Mouse (Mus musculus): ENCODE results near the gene Tbc1d24. TPM values are rescaled to one million over a fixed set of nuclear protein-coding genes. Genes with fewer than 3 reads are reported as not detected.

Tbc1d24 gene
- polyA plus RNA-seq, 1 experiment from 2014 or later = 24.0 TPM

- peak within 1 kb of the TSS; percentile 64 for H3K9ac ChIP-seq (replicated peaks)
- H3K36me3 ChIP-seq = no peaks in the 10 kb centered on the region
- peak within 1 kb of the TSS; percentile 74 for H3K27ac ChIP-seq (replicated peaks)
- H3K4me2 ChIP-seq = peak within 1 kb of the TSS; percentile 99
- peaks cover 7% of the 10 kb centered on the region; the same call in 1 of the 2 replicates for H3K27me3 ChIP-seq (replicated peaks)
- ATAC-seq (ENCODE audit: low FRiP score) = peak; percentile 5; the same call in 1 of the 2 replicates
- H3K4me1 ChIP-seq = peaks cover 78% of the 10 kb centered on the region
- 1% methylated on average over 42 of the region's 43 CpGs for WGBS
- no peaks in the 10 kb centered on the region for H3K9me3 ChIP-seq (replicated peaks)
- peak within 1 kb of the TSS; percentile 81 for H3K4me3 ChIP-seq (replicated peaks)
These were observed 3.9 kb upstream of the Tbc1d24 start, which contains the start of gene Ntn3 for GRCm38 (mm10) chr17:24209043-24209915. TSS of gene Ntn3 (minus strand) at chr17:24209531.

DNA sequence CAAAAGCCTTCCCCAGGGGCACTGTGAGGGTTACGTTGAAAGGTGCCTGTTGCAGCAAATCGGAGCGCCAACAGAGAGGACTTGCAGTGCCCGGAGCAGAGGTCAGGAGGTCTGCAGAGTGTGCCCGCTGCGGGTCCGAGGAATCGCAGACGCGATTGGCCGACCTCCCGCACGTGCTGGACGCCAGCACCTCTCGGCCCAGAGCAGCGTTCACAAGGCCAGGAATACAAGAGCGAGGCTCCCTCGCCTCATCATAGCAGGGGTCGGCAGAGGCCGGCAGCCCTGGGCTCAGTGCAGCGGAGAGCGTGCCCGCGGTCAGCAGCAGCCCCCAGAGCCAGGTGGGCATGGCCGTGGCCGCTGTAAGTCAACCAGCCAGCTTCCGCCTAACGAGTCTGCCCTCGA, 3.3 kb upstream of the Tbc1d24 start:
- H3K27me3 ChIP-seq (replicated peaks) = peaks cover 7% of the 10 kb centered on the region; the same call in 1 of the 2 replicates
- peak overlapping the region; percentile 95 for H3K4me2 ChIP-seq
- H3K27ac ChIP-seq (replicated peaks) = peak overlapping the region; percentile 74
- H3K9me3 ChIP-seq (replicated peaks) = no peaks in the 10 kb centered on the region
- no peak for ATAC-seq (ENCODE audit: low FRiP score)
- H3K4me3 ChIP-seq (replicated peaks) = peak overlapping the region; percentile 81
- peaks cover 85% of the 10 kb centered on the region for H3K4me1 ChIP-seq
- H3K9ac ChIP-seq (replicated peaks) = peak overlapping the region; percentile 64
- 3% methylated on average over 29 of the region's 29 CpGs for WGBS
- no peaks in the 10 kb centered on the region for H3K36me3 ChIP-seq

GRCm38 (mm10) chr17:24207768-24208640, 2.6 kb upstream of the Tbc1d24 start:
- peak overlapping the region; percentile 64 for H3K9ac ChIP-seq (replicated peaks)
- H3K9me3 ChIP-seq (replicated peaks) = no peaks in the 10 kb centered on the region
- H3K4me2 ChIP-seq = peak overlapping the region; percentile 95
- H3K36me3 ChIP-seq = no peaks in the 10 kb centered on the region
- H3K4me1 ChIP-seq = peaks cover 91% of the 10 kb centered on the region
- H3K27me3 ChIP-seq (replicated peaks) = peaks cover 7% of the 10 kb centered on the region; the same call in 1 of the 2 replicates
- peak overlapping the region; percentile 74; the same call in 1 of the 2 replicates for H3K27ac ChIP-seq (replicated peaks)
- 53% methylated on average over 34 of the region's 34 CpGs for WGBS
- peak overlapping the region; percentile 81 for H3K4me3 ChIP-seq (replicated peaks)
- no peak for ATAC-seq (ENCODE audit: low FRiP score)

- peak overlapping the region; percentile 81 for H3K4me3 ChIP-seq (replicated peaks)
- WGBS = 4% methylated on average over 62 of the region's 62 CpGs
- H3K27me3 ChIP-seq (replicated peaks) = peaks cover 7% of the 10 kb centered on the region; the same call in 1 of the 2 replicates
- peak overlapping the region; percentile 80 for H3K9ac ChIP-seq (replicated peaks)
- peak overlapping the region; percentile 95 for H3K4me2 ChIP-seq
- peak overlapping the region; percentile 85 for H3K27ac ChIP-seq (replicated peaks)
- H3K4me1 ChIP-seq = peaks cover 95% of the 10 kb centered on the region
- ATAC-seq (ENCODE audit: low FRiP score) = peak; percentile 29
- H3K36me3 ChIP-seq = no peaks in the 10 kb centered on the region
- no peaks in the 10 kb centered on the region for H3K9me3 ChIP-seq (replicated peaks)
These were observed 1.3 kb upstream of the Tbc1d24 start for GRCm38 (mm10) chr17:24206451-24207351.

DNA sequence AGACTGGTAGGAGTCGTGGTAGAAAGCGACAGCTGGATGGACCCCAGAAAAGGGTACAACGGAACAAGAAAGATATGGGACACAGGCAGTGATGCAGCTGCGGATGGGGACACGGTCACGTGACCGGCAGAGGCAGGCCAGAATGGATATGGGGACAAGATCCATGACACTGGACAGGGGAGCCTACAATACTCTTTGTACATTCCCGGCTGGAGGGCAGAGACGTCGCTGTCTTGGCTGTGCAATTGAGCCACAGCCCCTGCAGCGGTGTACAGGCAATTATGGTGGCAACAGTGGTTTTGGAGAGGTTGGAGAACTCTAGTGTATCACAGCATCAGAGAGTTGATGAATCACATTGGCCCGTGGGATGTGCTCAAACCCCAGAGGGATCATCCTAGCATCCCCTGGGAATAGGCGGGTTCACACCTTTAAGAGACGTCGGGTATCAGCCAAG, 573 bp upstream of the Tbc1d24 start:
- Histone ChIP-seq H3K36me3 (no peaks in the 10 kb centered on the region), H3K9me3 (replicated peaks) (no peaks in the 10 kb centered on the region), H3K27ac (replicated peaks) (peak overlapping the region; percentile 85), H3K4me2 (peak overlapping the region; percentile 95), H3K4me1 (peaks cover 94% of the 10 kb centered on the region), H3K27me3 (replicated peaks) (peaks cover 7% of the 10 kb centered on the region; the same call in 1 of the 2 replicates), H3K9ac (replicated peaks) (peak overlapping the region; percentile 80), H3K4me3 (replicated peaks) (peak overlapping the region; percentile 81)
- peak; percentile 11; the same call in 1 of the 2 replicates for ATAC-seq (ENCODE audit: low FRiP score)
- WGBS = 4% methylated on average over 15 of the region's 15 CpGs

DNA sequence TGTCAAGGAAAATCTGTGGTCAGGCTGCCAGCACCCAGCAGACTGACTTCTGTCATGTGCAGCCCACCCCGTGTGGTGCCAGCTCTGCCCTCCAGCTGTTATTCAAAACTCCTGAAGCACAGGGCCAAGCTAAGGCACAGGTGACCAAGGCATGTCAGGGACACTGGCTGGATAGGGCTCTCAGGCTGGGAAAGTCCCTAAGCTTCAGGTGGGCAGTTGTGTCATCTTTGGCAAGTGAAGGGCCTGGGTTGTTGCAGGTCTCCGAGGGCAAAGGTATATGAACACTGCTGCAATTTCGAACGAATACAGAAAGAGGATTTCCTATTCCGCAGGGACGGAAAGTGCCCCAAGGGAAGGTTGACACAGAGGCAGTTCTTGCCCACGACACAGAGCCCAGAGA, 516 bp downstream of the Tbc1d24 start:
- H3K4me3 ChIP-seq (replicated peaks) = peak overlapping the region; percentile 81
- H3K9me3 ChIP-seq (replicated peaks) = no peaks in the 10 kb centered on the region
- no peaks in the 10 kb centered on the region for H3K27me3 ChIP-seq (replicated peaks)
- H3K4me1 ChIP-seq = peaks cover 92% of the 10 kb centered on the region
- 14% methylated on average over 7 of the region's 7 CpGs for WGBS
- H3K27ac ChIP-seq (replicated peaks) = peak overlapping the region; percentile 85
- no peaks in the 10 kb centered on the region for H3K36me3 ChIP-seq
- peak overlapping the region; percentile 80 for H3K9ac ChIP-seq (replicated peaks)
- ATAC-seq (ENCODE audit: low FRiP score) = no peak; the same call in 1 of the 2 replicates
- H3K4me2 ChIP-seq = peak overlapping the region; percentile 95

- H3K4me3 ChIP-seq (replicated peaks) = peak overlapping the region; percentile 81
- no peaks in the 10 kb centered on the region for H3K36me3 ChIP-seq
- H3K27me3 ChIP-seq (replicated peaks) = no peaks in the 10 kb centered on the region
- peak overlapping the region; percentile 95 for H3K4me2 ChIP-seq
- H3K9ac ChIP-seq (replicated peaks) = peak overlapping the region; percentile 80; the same call in 1 of the 2 replicates
- ATAC-seq (ENCODE audit: low FRiP score) = no peak
- no peak overlapping the region for H3K27ac ChIP-seq (replicated peaks)
- WGBS = 79% methylated on average over 3 of the region's 3 CpGs
- no peaks in the 10 kb centered on the region for H3K9me3 ChIP-seq (replicated peaks)
- H3K4me1 ChIP-seq = peaks cover 86% of the 10 kb centered on the region
These were observed 1.5 kb downstream of the Tbc1d24 start for GRCm38 (mm10) chr17:24203611-24204534.

DNA sequence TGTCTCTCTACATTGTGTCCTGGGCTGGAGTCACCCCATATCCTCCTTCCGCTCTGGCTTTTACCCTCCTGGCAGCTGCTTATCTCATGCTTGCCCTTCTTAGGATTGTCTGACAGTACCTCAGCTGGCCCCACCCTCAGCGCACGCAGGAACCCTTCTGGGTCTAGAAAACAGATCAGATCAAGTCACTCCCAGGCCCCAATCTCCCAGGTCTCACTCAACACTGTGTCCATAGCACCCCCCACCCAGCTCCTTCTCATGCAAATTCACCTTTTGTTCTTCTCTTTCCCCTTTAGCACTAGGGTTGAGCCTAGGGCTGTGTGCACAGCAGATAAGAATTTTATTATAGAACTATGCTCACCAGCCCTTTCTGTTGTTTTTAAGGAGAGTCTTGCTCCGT, 2.3 kb downstream of the Tbc1d24 start:
- Histone ChIP-seq H3K9me3 (replicated peaks) (no peaks in the 10 kb centered on the region), H3K9ac (replicated peaks) (peak overlapping the region; percentile 8; the same call in 1 of the 2 replicates)

GRCm38 (mm10) chr17:24201092-24201491, 4.3 kb downstream of the Tbc1d24 start:
- Histone ChIP-seq H3K4me3 (replicated peaks) (no peak overlapping the region), H3K36me3 (no peaks in the 10 kb centered on the region), H3K27ac (replicated peaks) (no peak overlapping the region), H3K4me2 (no peak overlapping the region), H3K9ac (replicated peaks) (no peak overlapping the region), H3K9me3 (replicated peaks) (no peaks in the 10 kb centered on the region), H3K27me3 (replicated peaks) (no peaks in the 10 kb centered on the region), H3K4me1 (peaks cover 58% of the 10 kb centered on the region)
- WGBS = 88% methylated on average over 4 of the region's 4 CpGs
- ATAC-seq (ENCODE audit: low FRiP score) = no peak

More for the DNA sequence above, 2.3 kb downstream of the Tbc1d24 start:
- Histone ChIP-seq H3K4me1 (peaks cover 78% of the 10 kb centered on the region), H3K36me3 (no peaks in the 10 kb centered on the region), H3K27me3 (replicated peaks) (no peaks in the 10 kb centered on the region), H3K27ac (replicated peaks) (no peak overlapping the region), H3K4me3 (replicated peaks) (no peak overlapping the region), H3K4me2 (peak overlapping the region; percentile 95)
- ATAC-seq (ENCODE audit: low FRiP score) = no peak
- 45% methylated on average over 4 of the region's 4 CpGs for WGBS

- Histone ChIP-seq H3K36me3 (no peaks in the 10 kb centered on the region), H3K4me3 (replicated peaks) (no peak overlapping the region), H3K9ac (replicated peaks) (no peak overlapping the region), H3K9me3 (replicated peaks) (no peaks in the 10 kb centered on the region), H3K4me2 (no peak overlapping the region), H3K27me3 (replicated peaks) (no peaks in the 10 kb centered on the region), H3K4me1 (peaks cover 49% of the 10 kb centered on the region), H3K27ac (replicated peaks) (no peak overlapping the region)
- no peak for ATAC-seq (ENCODE audit: low FRiP score)
- 63% methylated on average over 4 of the region's 4 CpGs for WGBS
These were observed 5.6 kb downstream of the Tbc1d24 start for GRCm38 (mm10) chr17:24199741-24200140.
